Mouse (Mus musculus) midbrain, postnatal 0 days (tissue): ENCODE data around the gene Tbc1d24. TPM values are rescaled to one million over a fixed set of nuclear protein-coding genes. Genes with fewer than 3 reads are reported as not detected.

Experiments used
- ATAC-seq: fragments of 200-750 bp; cut with Nextera tagmentation; 2 replicates; pipeline ENCODE4 v1.8.0; 2017; ENCODE audit warnings: moderate number of reproducible peaks, mild to moderate bottlenecking, moderate TSS enrichment, moderate library complexity; ENCODE audit not compliant: low FRiP score
- DNase-seq: peaks from one replicate; pipeline ENCODE4 v3.0.0-alpha.2; 2015; ENCODE audit warnings: low spot score
- H3K27ac ChIP-seq: fragments of 300-500 bp; sonication (generic); 2 replicates; pipeline ENCODE4 v1.5.1; 2014; ENCODE audit warnings: low read depth, mild to moderate bottlenecking, low read length, mixed read lengths
- H3K27me3 ChIP-seq: fragments of 300-500 bp; sonication (generic); 2 replicates; pipeline ENCODE4 v1.6.1; 2014; ENCODE audit warnings: low read length, control low read depth, mixed read lengths; ENCODE audit not compliant: insufficient read depth
- H3K36me3 ChIP-seq: fragments of 300-500 bp; sonication (generic); 2 replicates; pipeline ENCODE4 v1.6.1; 2014; ENCODE audit warnings: low read length, control low read depth, mixed read lengths; ENCODE audit not compliant: insufficient read depth
- H3K4me1 ChIP-seq: fragments of 300-500 bp; sonication (generic); 2 replicates; pipeline ENCODE4 v1.6.1; 2014; ENCODE audit warnings: mild to moderate bottlenecking, control low read depth, antibody characterized with exemption, low read length, mixed read lengths; ENCODE audit not compliant: insufficient read depth
- H3K4me2 ChIP-seq: fragments of 300-500 bp; sonication (generic); 2 replicates; pipeline ENCODE4 v1.6.1; 2014; ENCODE audit warnings: low read depth, mild to moderate bottlenecking, low read length, mixed read lengths; ENCODE audit not compliant: poor library complexity, severe bottlenecking
- H3K4me3 ChIP-seq: fragments of 300-500 bp; sonication (generic); 2 replicates; pipeline ENCODE4 v1.5.1; 2014; ENCODE audit warnings: low read depth, mild to moderate bottlenecking, low read length, moderate library complexity
- H3K9ac ChIP-seq: fragments of 300-500 bp; sonication (generic); replicated peaks from 2 replicates; pipeline ENCODE4 v1.6.1; 2014; ENCODE audit warnings: mild to moderate bottlenecking, low read length, moderate library complexity, mixed read lengths; ENCODE audit not compliant: poor library complexity, severe bottlenecking
- H3K9me3 ChIP-seq: fragments of 300-500 bp; sonication (generic); 2 replicates; pipeline ENCODE4 v1.6.1; 2016; ENCODE audit warnings: low read length, control low read depth
- CTCF ChIP-seq: IDR thresholded peaks from 2 replicates; pipeline ENCODE4 v1.5.1; 2016; ENCODE audit warnings: antibody characterized with exemption, mild to moderate bottlenecking
- WGBS: fragments of 180-500 bp; shearing (Covaris S2); extraction: QIAGEN DNeasy Blood & Tissue Kit; methylation state at CpG from one replicate; pipeline ENCODE4 v1.1.7; 2014; 5-methylcytosine and 5-hydroxymethylcytosine counted together
- polyA plus RNA-seq: library from polyadenylated mRNA; unstranded; fragments of >200 nt; fragmentation: Nextera tagmentation; extraction: Ambion mirVana; gene quantifications from 2 replicates; pipeline ENCODE4 v1.2.1, GENCODE M21; 2015
- total RNA-seq: library from RNA; depleted of rRNA; stranded (reverse); fragments of >200 nt; gene quantifications from 2 replicates; pipeline ENCODE4 v1.2.3, GENCODE M21; 2014

Tbc1d24 gene
- total and polyA plus RNA-seq, 2 experiments from 2014 or later = 27.6 to 146 TPM

DNA sequence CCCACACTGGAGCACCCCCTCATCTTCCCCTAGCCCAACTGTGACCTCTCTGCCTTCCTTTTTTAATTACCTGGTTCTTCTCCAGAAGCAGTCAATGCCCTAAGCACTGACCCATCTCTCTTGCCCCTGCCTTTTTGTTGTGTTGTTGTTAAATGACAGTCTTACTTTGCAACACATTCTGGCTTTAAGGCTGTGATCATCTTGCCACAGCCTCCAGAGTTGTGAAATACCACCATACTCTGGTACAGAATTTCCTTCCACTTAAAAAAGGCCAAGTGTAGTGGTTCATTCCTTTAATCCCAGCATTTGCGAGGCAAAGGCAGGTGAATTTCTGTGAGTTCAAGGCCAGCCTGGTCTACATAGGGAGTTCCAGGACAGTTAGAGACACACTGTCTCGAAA lies 14.4 kb downstream of the Tbc1d24 start:
- Histone ChIP-seq H3K27me3 (no peaks in the 10 kb centered on the region), H3K36me3 (peaks cover 10% of the 10 kb centered on the region; the same call in 1 of the 2 replicates), H3K27ac (no peak overlapping the region), H3K9ac (no peak overlapping the region), H3K4me1 (no peaks in the 10 kb centered on the region), H3K4me2 (no peak overlapping the region), H3K4me3 (no peak overlapping the region), H3K9me3 (no peaks in the 10 kb centered on the region)
- DNase-seq (no peak), ATAC-seq (no peak)
- TF ChIP-seq CTCF = no peak
- WGBS = 82% methylated on average over 2 of the region's 2 CpGs

DNA sequence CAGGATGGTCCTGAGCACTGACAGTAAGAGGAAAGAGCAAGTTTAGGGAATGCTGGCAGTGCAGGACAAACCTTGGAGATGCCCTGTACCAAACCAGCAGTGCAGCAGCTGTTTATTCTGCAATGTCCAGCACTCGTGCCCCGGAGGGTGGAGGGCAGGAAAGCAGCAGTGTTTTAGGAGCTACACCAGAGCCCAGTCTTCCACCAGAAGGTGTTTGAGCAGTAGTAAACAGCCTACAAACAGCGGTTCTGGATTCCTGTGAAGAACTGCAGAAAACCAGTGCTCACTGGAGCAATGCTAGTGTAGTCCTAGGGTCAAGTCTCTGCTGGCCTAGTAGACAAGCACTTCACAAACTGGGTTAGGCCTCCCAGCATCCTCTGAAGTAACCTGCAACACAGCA lies 31.1 kb downstream of the Tbc1d24 start:
- Histone ChIP-seq H3K4me3 (no peak overlapping the region), H3K4me2 (no peak overlapping the region), H3K27ac (no peak overlapping the region), H3K9ac (no peak overlapping the region), H3K4me1 (peaks cover 4% of the 10 kb centered on the region), H3K9me3 (no peaks in the 10 kb centered on the region), H3K27me3 (no peaks in the 10 kb centered on the region), H3K36me3 (no peaks in the 10 kb centered on the region)
- 75% methylated on average over 3 of the region's 3 CpGs for WGBS
- no peak for TF ChIP-seq CTCF
- ATAC-seq (no peak), DNase-seq (no peak)

DNA sequence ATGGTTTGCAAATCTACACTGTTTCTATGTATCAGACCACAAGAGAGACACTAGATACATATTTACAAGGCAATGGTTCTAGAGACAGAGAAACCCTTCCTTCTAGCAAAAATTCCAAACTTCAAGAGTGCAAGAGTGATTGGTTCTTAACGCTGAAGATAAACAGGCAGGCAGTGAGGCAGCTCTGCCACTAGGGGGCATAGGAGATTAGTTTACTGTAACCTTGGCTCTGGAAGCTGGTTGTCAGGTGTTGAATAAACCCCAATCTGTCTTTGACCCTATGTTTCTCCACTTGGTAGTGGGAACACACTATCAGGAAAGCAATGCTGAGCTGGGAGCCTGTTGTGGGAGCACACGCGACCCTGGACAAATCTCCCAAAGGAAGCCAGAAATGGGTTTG lies 31.9 kb downstream of the Tbc1d24 start:
- peak; percentile 96 for TF ChIP-seq CTCF
- Histone ChIP-seq H3K36me3 (no peaks in the 10 kb centered on the region), H3K27ac (no peak overlapping the region), H3K27me3 (no peaks in the 10 kb centered on the region), H3K4me1 (peaks cover 4% of the 10 kb centered on the region), H3K4me2 (no peak overlapping the region), H3K9me3 (no peaks in the 10 kb centered on the region), H3K4me3 (no peak overlapping the region), H3K9ac (no peak overlapping the region)
- 0% methylated on average over 3 of the region's 3 CpGs for WGBS
- DNase-seq = peak; percentile 89
- ATAC-seq = no peak

DNA sequence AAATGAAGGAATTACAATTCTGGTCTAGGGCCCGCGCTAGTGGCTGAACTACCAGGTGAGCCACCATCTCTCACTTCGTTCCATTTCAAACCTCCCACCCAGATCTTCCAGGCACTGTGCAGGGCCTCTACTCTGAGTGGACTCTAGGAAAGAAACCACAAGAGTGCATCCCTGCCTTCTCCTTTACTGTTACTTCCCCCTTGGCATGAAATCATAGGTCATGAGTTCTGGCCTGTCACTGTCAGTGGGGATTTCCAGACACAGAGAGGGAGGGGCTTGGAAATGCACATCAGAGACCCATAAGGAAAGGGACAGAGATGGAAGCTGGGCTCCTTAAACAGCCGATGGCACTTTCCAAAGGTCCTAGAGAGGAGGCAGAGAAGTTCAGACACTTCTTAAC lies 33.6 kb downstream of the Tbc1d24 start:
- Histone ChIP-seq H3K9ac (no peak overlapping the region), H3K27me3 (no peaks in the 10 kb centered on the region), H3K9me3 (no peaks in the 10 kb centered on the region), H3K27ac (no peak overlapping the region), H3K4me1 (peaks cover 8% of the 10 kb centered on the region), H3K4me2 (no peak overlapping the region), H3K36me3 (peaks cover 2% of the 10 kb centered on the region; the same call in 1 of the 2 replicates), H3K4me3 (no peak overlapping the region)
- TF ChIP-seq CTCF = no peak
- ATAC-seq = no peak
- no peak for DNase-seq
- WGBS = 84% methylated on average over 4 of the region's 4 CpGs

DNA sequence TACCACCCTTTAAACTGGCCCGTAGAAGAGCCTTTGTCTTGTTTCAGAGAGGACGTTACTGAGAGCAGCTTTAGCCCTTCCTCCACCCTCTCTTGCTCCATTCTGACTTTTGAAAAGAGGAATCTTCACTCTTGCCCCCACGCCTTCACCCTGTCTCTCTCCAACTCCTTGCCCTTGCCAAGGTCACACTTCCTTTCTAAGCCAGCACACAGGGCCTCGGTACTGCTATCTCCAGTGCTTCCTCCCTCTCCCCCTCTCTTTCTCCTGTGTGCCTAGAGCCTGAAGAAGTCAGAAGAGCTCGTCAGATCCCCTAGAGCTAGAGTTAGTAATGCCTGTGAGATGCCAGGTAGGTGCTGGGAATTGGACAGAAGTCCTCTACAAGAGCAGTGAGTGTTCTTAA lies 34.6 kb downstream of the Tbc1d24 start:
- peak overlapping the region; percentile 99; the same call in 1 of the 2 replicates for H3K27ac ChIP-seq
- no peak for DNase-seq

DNA sequence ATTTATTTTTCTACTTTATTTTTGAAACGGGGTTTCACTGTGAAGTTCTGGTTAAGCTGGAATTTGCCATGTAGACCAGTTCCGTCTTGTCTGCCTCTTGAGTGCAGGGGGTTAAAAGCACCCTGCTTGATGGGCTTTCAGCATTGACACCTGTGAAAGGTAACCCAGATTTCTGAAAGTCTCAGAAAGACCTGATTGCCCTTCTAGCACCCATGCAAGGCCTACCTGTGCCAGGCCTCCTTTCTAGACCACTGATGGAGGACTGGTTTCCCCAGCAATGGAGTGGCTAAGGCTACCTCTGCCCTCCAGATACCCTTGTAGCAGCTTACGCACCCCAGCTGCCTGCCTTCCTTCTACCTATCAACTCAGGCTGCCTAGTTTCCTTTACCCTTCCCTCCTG lies 35.2 kb downstream of the Tbc1d24 start:
- Histone ChIP-seq H3K4me2 (peak overlapping the region; percentile 63), H3K36me3 (peaks cover 9% of the 10 kb centered on the region), H3K4me1 (peaks cover 8% of the 10 kb centered on the region), H3K9ac (peak overlapping the region; percentile 93; the same call in 1 of the 2 replicates), H3K27ac (peak overlapping the region; percentile 99), H3K4me3 (peak overlapping the region; percentile 83), H3K27me3 (no peaks in the 10 kb centered on the region), H3K9me3 (no peaks in the 10 kb centered on the region)
- DNase-seq (no peak), ATAC-seq (no peak)
- 59% methylated on average over 3 of the region's 3 CpGs for WGBS
- TF ChIP-seq CTCF = no peak

More for the DNA sequence above, 34.6 kb downstream of the Tbc1d24 start:
- Histone ChIP-seq H3K27me3 (no peaks in the 10 kb centered on the region), H3K36me3 (peaks cover 6% of the 10 kb centered on the region), H3K4me3 (no peak overlapping the region), H3K9ac (no peak overlapping the region), H3K4me1 (peaks cover 8% of the 10 kb centered on the region), H3K4me2 (no peak overlapping the region; the same call in 1 of the 2 replicates), H3K9me3 (no peaks in the 10 kb centered on the region)
- no peak for TF ChIP-seq CTCF
- no peak for ATAC-seq
- WGBS = 73% methylated on average over 5 of the region's 5 CpGs
